Mouse (Mus musculus) MEL-GATA-1-ER (cell line): ENCODE measurements around the gene Cyb5r4.
A peak's percentile ranks its signal among the peaks of the same experiment; 100 is the strongest.
"Not testable (repeated sequence)": the region's sequence is repeated elsewhere in the genome, so short reads cannot be mapped to it uniquely, and the experiment has no call there.

Experiments used
- DNase-seq: peaks from one replicate; pipeline ENCODE4 v3.0.0-alpha.2; 2012; ENCODE audit warnings: low read depth; ENCODE audit errors: extremely low read depth

The Cyb5r4 gene

GRCm38 (mm10) chr9:87025764-87026163 lies 4.0 kb downstream of the Cyb5r4 start:
- peak; percentile 32 for DNase-seq

GRCm38 (mm10) chr9:87027423-87028084 lies 5.7 kb downstream of the Cyb5r4 start:
- DNase-seq, result peak; percentile 51

- no peak for DNase-seq
Measured at GRCm38 (mm10) chr9:87032196-87032595, 10.4 kb downstream of the Cyb5r4 start.

GRCm38 (mm10) chr9:87034831-87035580 lies 13.2 kb downstream of the Cyb5r4 start:
- DNase-seq, result no peak

- DNase-seq, result no peak
Measured at GRCm38 (mm10) chr9:87049425-87049824, 27.6 kb downstream of the Cyb5r4 start.

- DNase-seq, result no peak
Measured at GRCm38 (mm10) chr9:87055547-87056235, 33.9 kb downstream of the Cyb5r4 start.

GRCm38 (mm10) chr9:87062337-87062736 lies 40.5 kb downstream of the Cyb5r4 start:
- DNase-seq, result no peak

GRCm38 (mm10) chr9:87068160-87068559 lies 46.3 kb downstream of the Cyb5r4 start:
- no peak for DNase-seq

GRCm38 (mm10) chr9:87071566-87071965 lies 49.8 kb downstream of the Cyb5r4 start:
- not testable (repeated sequence) for DNase-seq

- DNase-seq, result no peak
Measured at GRCm38 (mm10) chr9:87077919-87078318, 56.1 kb downstream of the Cyb5r4 start.

GRCm38 (mm10) chr9:87079511-87079910 lies 57.7 kb downstream of the Cyb5r4 start:
- DNase-seq, result no peak

- no peak for DNase-seq
Measured at GRCm38 (mm10) chr9:87086991-87087390, 65.2 kb downstream of the Cyb5r4 start.

- peak; percentile 11 for DNase-seq
Measured at GRCm38 (mm10) chr9:87097989-87098388, 76.2 kb downstream of the Cyb5r4 start.

- DNase-seq, result no peak
Measured at GRCm38 (mm10) chr9:87115019-87115418, 93.2 kb downstream of the Cyb5r4 start.

- DNase-seq, result no peak
Measured at GRCm38 (mm10) chr9:87115456-87115931, 93.7 kb downstream of the Cyb5r4 start.

GRCm38 (mm10) chr9:87115978-87116377 lies 94.2 kb downstream of the Cyb5r4 start:
- DNase-seq, result no peak

- no peak for DNase-seq
Measured at GRCm38 (mm10) chr9:87118996-87119395, 97.2 kb downstream of the Cyb5r4 start.

GRCm38 (mm10) chr9:87121956-87122493 lies 100.2 kb downstream of the Cyb5r4 start:
- no peak for DNase-seq

- DNase-seq, result not testable (repeated sequence)
Measured at GRCm38 (mm10) chr9:87127046-87127445, 105.2 kb downstream of the Cyb5r4 start.
